Mouse (Mus musculus): Measurements from ENCODE around the gene Mocs1.

- TF ChIP-seq POLR2A (IDR thresholded peaks at IDR 0.05; ENCODE audit: insufficient read depth, low read length) (no peak), CTCF (IDR thresholded peaks at IDR 0.05; ENCODE audit: low read depth, low read length) (no peak)
Observed at GRCm38 (mm10) chr17:49439706-49440105, 11.5 kb downstream of the Mocs1 start.

Data from ES-Bruce4 (cell line).